8 mouse cellular contexts compared by ENCODE assay signal in the genomic region with DNA sequence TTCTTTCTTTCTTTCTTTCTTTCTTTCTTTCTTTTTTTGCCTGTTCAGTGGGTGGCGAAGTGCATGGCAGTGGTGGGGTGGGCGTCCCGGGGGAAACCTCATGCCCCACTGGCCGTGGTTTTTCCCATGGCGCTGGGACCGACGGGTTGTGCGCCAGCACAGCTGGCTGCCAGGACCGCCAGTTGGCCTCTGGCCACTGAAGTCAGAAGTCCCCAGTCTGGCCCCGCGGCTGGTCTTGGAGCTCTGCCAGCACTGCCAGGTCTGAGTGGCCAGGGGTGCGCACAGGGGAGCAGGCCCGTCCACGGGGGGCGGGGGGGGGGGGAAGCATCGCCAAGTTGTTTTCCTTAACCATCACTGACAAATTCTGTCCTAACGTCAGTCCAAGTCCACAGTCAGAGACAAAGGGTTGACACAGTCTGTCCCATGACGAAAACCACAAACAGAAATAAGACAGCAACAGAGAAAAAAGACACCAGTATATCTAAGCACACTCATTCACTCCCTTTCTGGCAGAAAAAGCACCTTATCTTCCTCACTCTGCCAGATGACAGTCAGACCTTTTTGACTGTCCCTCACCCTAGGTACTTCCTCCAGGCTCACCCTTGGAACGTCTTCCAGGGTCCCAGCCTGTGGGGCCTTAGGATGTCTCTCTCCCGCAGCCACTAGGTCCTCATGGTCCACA.
DNase-seq lines count a peak whose midpoint lies in the region; ATAC-seq lines count a peak whose summit lies in the region.

No protein-coding gene starts in this region.

- peak; percentile 38 for DNase-seq in CD4-positive, CD25-positive, alpha-beta regulatory T cell, adult 2 months (ENCODE audit: low read depth, low spot score)
- DNase-seq in adrenal gland, postnatal 14 days: peak; percentile 86
- peak; percentile 42 for DNase-seq in thymus, postnatal 4 days

- no peaks in the 10 kb centered on the region for H3K9me3 ChIP-seq in forebrain, embryonic 16.5 days (ENCODE audit: control insufficient read depth, low read length)
- 0 out of 2 replicates have a peak, but pooled peaks cover under 1% of the 10 kb centered on the region for H3K9me3 ChIP-seq in hindbrain, embryonic 12.5 days (replicated peaks)
- H3K9me3 ChIP-seq in limb, embryonic 15.5 days: no peaks in the 10 kb centered on the region
- no peaks in the 10 kb centered on the region for H3K9me3 ChIP-seq in midbrain, embryonic 13.5 days

- no peak for ATAC-seq in CD4-positive, CD25-positive, alpha-beta regulatory T cell, adult 4 months
- peak; percentile 51 for ATAC-seq in forebrain, embryonic 16.5 days
- ATAC-seq in hindbrain, embryonic 12.5 days (ENCODE audit: low FRiP score): peak; percentile 54
- ATAC-seq in limb, embryonic 15.5 days (ENCODE audit: insufficient number of reproducible peaks, low FRiP score, low TSS enrichment, low read depth): no peak
- ATAC-seq in midbrain, embryonic 13.5 days: 0 out of 2 replicates have a peak, but pooled peaks have one; percentile 62

- H3K9ac ChIP-seq in forebrain, embryonic 16.5 days (replicated peaks; ENCODE audit: low read depth, low read length): no peak overlapping the region
- no peak overlapping the region for H3K9ac ChIP-seq in hindbrain, embryonic 12.5 days
- H3K9ac ChIP-seq in limb, embryonic 15.5 days: no peak overlapping the region
- no peak overlapping the region for H3K9ac ChIP-seq in midbrain, embryonic 13.5 days (replicated peaks)

- H3K4me2 ChIP-seq in forebrain, embryonic 16.5 days (ENCODE audit: low read length): peak overlapping the region; percentile 40
- H3K4me2 ChIP-seq in hindbrain, embryonic 12.5 days (replicated peaks): peak overlapping the region; percentile 54
- H3K4me2 ChIP-seq in limb, embryonic 15.5 days: peak overlapping the region; percentile 47
- H3K4me2 ChIP-seq in midbrain, embryonic 13.5 days (replicated peaks): peak overlapping the region; percentile 50

- H3K27me3 ChIP-seq in forebrain, embryonic 16.5 days (replicated peaks; ENCODE audit: control insufficient read depth, insufficient read depth, low read length): no peaks in the 10 kb centered on the region
- H3K27me3 ChIP-seq in hindbrain, embryonic 12.5 days: no peaks in the 10 kb centered on the region
- no peaks in the 10 kb centered on the region for H3K27me3 ChIP-seq in limb, embryonic 15.5 days
- H3K27me3 ChIP-seq in midbrain, embryonic 13.5 days: no peaks in the 10 kb centered on the region

- WGBS in forebrain, embryonic 16.5 days: 69% methylated on average over 20 of the region's 20 CpGs
- 71% methylated on average over 18 of the region's 20 CpGs for WGBS in hindbrain, embryonic 12.5 days
- WGBS in limb, embryonic 15.5 days: 49% methylated on average over 20 of the region's 20 CpGs
- 74% methylated on average over 19 of the region's 20 CpGs for WGBS in midbrain, embryonic 13.5 days

- no peaks in the 10 kb centered on the region for H3K36me3 ChIP-seq in forebrain, embryonic 16.5 days (ENCODE audit: control insufficient read depth, insufficient read depth)
- peaks cover 5% of the 10 kb centered on the region; the same call in 1 of the 2 replicates for H3K36me3 ChIP-seq in hindbrain, embryonic 12.5 days
- 0 out of 2 replicates have a peak, but pooled peaks cover 3% of the 10 kb centered on the region for H3K36me3 ChIP-seq in limb, embryonic 15.5 days
- H3K36me3 ChIP-seq in midbrain, embryonic 13.5 days: peaks cover 5% of the 10 kb centered on the region

- no peaks in the 10 kb centered on the region for H3K4me1 ChIP-seq in forebrain, embryonic 16.5 days (replicated peaks; ENCODE audit: control insufficient read depth, insufficient read depth, low read length)
- H3K4me1 ChIP-seq in hindbrain, embryonic 12.5 days: peaks cover 2% of the 10 kb centered on the region; the same call in 1 of the 2 replicates
- peaks cover 8% of the 10 kb centered on the region; the same call in 1 of the 2 replicates for H3K4me1 ChIP-seq in limb, embryonic 15.5 days
- H3K4me1 ChIP-seq in midbrain, embryonic 13.5 days (replicated peaks): 0 out of 2 replicates have a peak, but pooled peaks cover 2% of the 10 kb centered on the region

- no peak overlapping the region for H3K27ac ChIP-seq in forebrain, embryonic 16.5 days (ENCODE audit: low read length)
- H3K27ac ChIP-seq in hindbrain, embryonic 12.5 days: no peak overlapping the region
- no peak overlapping the region for H3K27ac ChIP-seq in limb, embryonic 15.5 days
- no peak overlapping the region for H3K27ac ChIP-seq in midbrain, embryonic 13.5 days

- H3K4me3 ChIP-seq in forebrain, embryonic 16.5 days (replicated peaks; ENCODE audit: low read length): peak overlapping the region; percentile 14
- H3K4me3 ChIP-seq in hindbrain, embryonic 12.5 days: peak overlapping the region; percentile 17
- H3K4me3 ChIP-seq in limb, embryonic 15.5 days: peak overlapping the region; percentile 38
- H3K4me3 ChIP-seq in midbrain, embryonic 13.5 days (replicated peaks): peak overlapping the region; percentile 30; the same call in 1 of the 2 replicates

Comparison
In these comparisons a context has a peak if more than half of its experiments do, and no peak if none do; other contexts are left out.
1. ATAC-seq: peak in forebrain, embryonic 16.5 days (single experiment), hindbrain, embryonic 12.5 days (single experiment) and midbrain, embryonic 13.5 days (single experiment); none in CD4-positive, CD25-positive, alpha-beta regulatory T cell, adult 4 months (single experiment) and limb, embryonic 15.5 days (single experiment).
2. Peak in every context shown above with its lines, with median percentiles within 50 percentile points of each other: DNase-seq, H3K4me2 ChIP-seq and H3K4me3 ChIP-seq.